Mouse (Mus musculus) liver, embryonic 11.5 days (tissue): Measurements from ENCODE around the gene Ank2. TPM values are rescaled to one million over a fixed set of nuclear protein-coding genes. Genes with fewer than 3 reads are reported as not detected.
"Not testable (repeated sequence)": the region's sequence is repeated elsewhere in the genome, so short reads cannot be mapped to it uniquely, and the experiment has no call there.

ENCODE experiments used
- ATAC-seq: fragments of 200-750 bp; cut with Nextera tagmentation; replicated peaks from 2 replicates; pipeline ENCODE4 v1.8.0; 2017; ENCODE audit warnings: moderate number of reproducible peaks, mild to moderate bottlenecking, moderate TSS enrichment, moderate library complexity; ENCODE audit not compliant: low FRiP score
- DNase-seq: peaks from one replicate; pipeline ENCODE4 v3.0.0-alpha.2; 2017; ENCODE audit warnings: low spot score
- H3K27ac ChIP-seq: fragments of 300-500 bp; sonication (generic); 2 replicates; pipeline ENCODE4 v1.5.1; 2014; ENCODE audit warnings: mild to moderate bottlenecking, low read depth, low read length, control low read depth
- H3K27me3 ChIP-seq: fragments of 300-500 bp; sonication (generic); replicated peaks from 2 replicates; pipeline ENCODE4 v1.6.1; 2014; ENCODE audit warnings: low read length, mixed read lengths; ENCODE audit not compliant: control insufficient read depth, insufficient read depth
- H3K36me3 ChIP-seq: fragments of 300-500 bp; sonication (generic); 2 replicates; pipeline ENCODE4 v1.6.1; 2014; ENCODE audit warnings: mild to moderate bottlenecking, low read length, moderate library complexity, mixed read lengths; ENCODE audit not compliant: control insufficient read depth, insufficient read depth
- H3K4me1 ChIP-seq: fragments of 300-500 bp; sonication (generic); replicated peaks from 2 replicates; pipeline ENCODE4 v1.6.1; 2014; ENCODE audit warnings: low read length, mixed read lengths; ENCODE audit not compliant: control insufficient read depth, insufficient read depth
- H3K4me2 ChIP-seq: fragments of 300-500 bp; sonication (generic); 2 replicates; pipeline ENCODE4 v1.6.1; 2014; ENCODE audit warnings: mild to moderate bottlenecking, control low read depth, moderate library complexity
- H3K4me3 ChIP-seq: fragments of 300-500 bp; sonication (generic); 2 replicates; pipeline ENCODE4 v1.5.1; 2014; ENCODE audit warnings: low read depth, low read length, control low read depth
- H3K9ac ChIP-seq: fragments of 300-500 bp; sonication (generic); 2 replicates; pipeline ENCODE4 v1.6.1; 2014; ENCODE audit warnings: low read depth, low read length, control low read depth
- H3K9me3 ChIP-seq: fragments of 300-500 bp; sonication (generic); 2 replicates; pipeline ENCODE4 v1.6.1; 2016; ENCODE audit warnings: low read length, inconsistent platforms, mixed read lengths; ENCODE audit not compliant: control insufficient read depth
- WGBS: fragments of 180-500 bp; shearing (Covaris S2); extraction: QIAGEN DNeasy Blood & Tissue Kit; methylation state at CpG from one replicate; pipeline ENCODE4 v1.1.7; 2014; 5-methylcytosine and 5-hydroxymethylcytosine counted together
- polyA plus RNA-seq: library from polyadenylated mRNA; unstranded; fragments of >200 nt; fragmentation: Nextera tagmentation; extraction: Ambion mirVana; gene quantifications from 2 replicates; pipeline ENCODE4 v1.2.1, GENCODE M21; 2014

The Ank2 gene
- polyA plus RNA-seq, 1 experiment from 2014 or later: 17.3 TPM

- H3K27ac ChIP-seq: no peak overlapping the region
- ATAC-seq (peak; percentile 83), DNase-seq (peak; percentile 54)
- 1% methylated on average over 19 of the region's 23 CpGs for WGBS
- H3K4me1 ChIP-seq: peaks cover 5% of the 10 kb centered on the region
- peak overlapping the region; percentile 62 for H3K4me3 ChIP-seq
- no peaks in the 10 kb centered on the region for H3K36me3 ChIP-seq
- peaks cover 24% of the 10 kb centered on the region for H3K27me3 ChIP-seq
- peak overlapping the region; percentile 66 for H3K9ac ChIP-seq
- peak overlapping the region; percentile 99 for H3K4me2 ChIP-seq
- H3K9me3 ChIP-seq: no peaks in the 10 kb centered on the region
Observed at GRCm38 (mm10) chr3:127498197-127498741, 881 bp downstream of the Ank2 start.

GRCm38 (mm10) chr3:127492663-127493062, 6.5 kb downstream of the Ank2 start:
- DNase-seq: no peak
- WGBS: 78% methylated on average over 3 of the region's 3 CpGs
- peaks cover 2% of the 10 kb centered on the region; the same call in 1 of the 2 replicates for H3K27me3 ChIP-seq
- H3K9me3 ChIP-seq: no peaks in the 10 kb centered on the region
- H3K4me3 ChIP-seq: no peak overlapping the region
- H3K9ac ChIP-seq: no peak overlapping the region
- no peak overlapping the region for H3K4me2 ChIP-seq
- H3K4me1 ChIP-seq: no peaks in the 10 kb centered on the region
- H3K27ac ChIP-seq: no peak overlapping the region
- no peak for ATAC-seq
- no peaks in the 10 kb centered on the region for H3K36me3 ChIP-seq

- Histone ChIP-seq H3K9ac (no peak overlapping the region), H3K4me3 (no peak overlapping the region), H3K36me3 (no peaks in the 10 kb centered on the region), H3K4me1 (no peaks in the 10 kb centered on the region), H3K4me2 (no peak overlapping the region), H3K27ac (no peak overlapping the region), H3K27me3 (no peaks in the 10 kb centered on the region), H3K9me3 (no peaks in the 10 kb centered on the region)
- WGBS: 82% methylated on average over 7 of the region's 7 CpGs
- DNase-seq (no peak), ATAC-seq (no peak)
Observed at GRCm38 (mm10) chr3:127487302-127487701, 11.8 kb downstream of the Ank2 start.

GRCm38 (mm10) chr3:127485174-127485573, 14.0 kb downstream of the Ank2 start:
- Histone ChIP-seq H3K36me3 (no peaks in the 10 kb centered on the region), H3K4me1 (0 out of 2 replicates have a peak, but pooled peaks cover 1% of the 10 kb centered on the region), H3K9ac (no peak overlapping the region), H3K4me3 (no peak overlapping the region), H3K27me3 (no peaks in the 10 kb centered on the region), H3K9me3 (no peaks in the 10 kb centered on the region), H3K4me2 (no peak overlapping the region), H3K27ac (no peak overlapping the region)
- DNase-seq: no peak
- 84% methylated on average over 10 of the region's 10 CpGs for WGBS
- no peak for ATAC-seq

GRCm38 (mm10) chr3:127481658-127482057, 17.5 kb downstream of the Ank2 start:
- Histone ChIP-seq H3K4me2 (no peak overlapping the region), H3K4me1 (0 out of 2 replicates have a peak, but pooled peaks cover 2% of the 10 kb centered on the region), H3K9me3 (no peaks in the 10 kb centered on the region), H3K27me3 (no peaks in the 10 kb centered on the region), H3K9ac (no peak overlapping the region), H3K27ac (no peak overlapping the region), H3K4me3 (no peak overlapping the region), H3K36me3 (no peaks in the 10 kb centered on the region)
- no peak for ATAC-seq
- WGBS: 78% methylated on average over 6 of the region's 6 CpGs
- DNase-seq: no peak

GRCm38 (mm10) chr3:127480369-127480768, 18.8 kb downstream of the Ank2 start:
- DNase-seq, H3K27ac ChIP-seq, H3K36me3 ChIP-seq, H3K4me3 ChIP-seq, H3K9ac ChIP-seq, H3K9me3 ChIP-seq, H3K4me2 ChIP-seq, H3K4me1 ChIP-seq, H3K27me3 ChIP-seq, ATAC-seq: not testable (repeated sequence)
- WGBS: 53% methylated on average over 5 of the region's 5 CpGs

- DNase-seq: no peak
- H3K4me1 ChIP-seq: peaks cover 2% of the 10 kb centered on the region; the same call in 1 of the 2 replicates
- H3K9ac ChIP-seq: no peak overlapping the region
- no peaks in the 10 kb centered on the region for H3K9me3 ChIP-seq
- no peaks in the 10 kb centered on the region for H3K27me3 ChIP-seq
- no peak overlapping the region for H3K27ac ChIP-seq
- no peak overlapping the region for H3K4me3 ChIP-seq
- no peak overlapping the region for H3K4me2 ChIP-seq
- ATAC-seq: no peak
- WGBS: 75% methylated on average over 6 of the region's 6 CpGs
- no peaks in the 10 kb centered on the region for H3K36me3 ChIP-seq
Observed at GRCm38 (mm10) chr3:127474115-127474514, 25.0 kb downstream of the Ank2 start.

GRCm38 (mm10) chr3:127469164-127469752, 29.9 kb downstream of the Ank2 start:
- DNase-seq (no peak), ATAC-seq (peak; percentile 59)
- Histone ChIP-seq H3K4me1 (peaks cover 7% of the 10 kb centered on the region; the same call in 1 of the 2 replicates), H3K4me3 (no peak overlapping the region), H3K9me3 (no peaks in the 10 kb centered on the region), H3K4me2 (peak overlapping the region; percentile 48), H3K36me3 (no peaks in the 10 kb centered on the region), H3K27ac (peak overlapping the region; percentile 71), H3K27me3 (no peaks in the 10 kb centered on the region), H3K9ac (no peak overlapping the region)
- 48% methylated on average over 4 of the region's 4 CpGs for WGBS

GRCm38 (mm10) chr3:127468569-127468968, 30.6 kb downstream of the Ank2 start:
- 51% methylated on average over 8 of the region's 8 CpGs for WGBS
- peak overlapping the region; percentile 48 for H3K4me2 ChIP-seq
- ATAC-seq (peak; percentile 98), DNase-seq (no peak)
- no peaks in the 10 kb centered on the region for H3K36me3 ChIP-seq
- peak overlapping the region; percentile 42 for H3K9ac ChIP-seq
- peak overlapping the region; percentile 71 for H3K27ac ChIP-seq
- H3K9me3 ChIP-seq: no peaks in the 10 kb centered on the region
- no peaks in the 10 kb centered on the region for H3K27me3 ChIP-seq
- peaks cover 7% of the 10 kb centered on the region; the same call in 1 of the 2 replicates for H3K4me1 ChIP-seq
- H3K4me3 ChIP-seq: no peak overlapping the region
